Mouse (Mus musculus) MEL-GATA-1-ER (cell line): Measurements from ENCODE around the gene Sema4a.
"Not testable (repeated sequence)": the region's sequence is repeated elsewhere in the genome, so short reads cannot be mapped to it uniquely, and the experiment has no call there.

Source experiments
- DNase-seq: peaks from one replicate; pipeline ENCODE4 v3.0.0-alpha.2; 2012; ENCODE audit warnings: low read depth; ENCODE audit errors: extremely low read depth

Sema4a gene

DNA sequence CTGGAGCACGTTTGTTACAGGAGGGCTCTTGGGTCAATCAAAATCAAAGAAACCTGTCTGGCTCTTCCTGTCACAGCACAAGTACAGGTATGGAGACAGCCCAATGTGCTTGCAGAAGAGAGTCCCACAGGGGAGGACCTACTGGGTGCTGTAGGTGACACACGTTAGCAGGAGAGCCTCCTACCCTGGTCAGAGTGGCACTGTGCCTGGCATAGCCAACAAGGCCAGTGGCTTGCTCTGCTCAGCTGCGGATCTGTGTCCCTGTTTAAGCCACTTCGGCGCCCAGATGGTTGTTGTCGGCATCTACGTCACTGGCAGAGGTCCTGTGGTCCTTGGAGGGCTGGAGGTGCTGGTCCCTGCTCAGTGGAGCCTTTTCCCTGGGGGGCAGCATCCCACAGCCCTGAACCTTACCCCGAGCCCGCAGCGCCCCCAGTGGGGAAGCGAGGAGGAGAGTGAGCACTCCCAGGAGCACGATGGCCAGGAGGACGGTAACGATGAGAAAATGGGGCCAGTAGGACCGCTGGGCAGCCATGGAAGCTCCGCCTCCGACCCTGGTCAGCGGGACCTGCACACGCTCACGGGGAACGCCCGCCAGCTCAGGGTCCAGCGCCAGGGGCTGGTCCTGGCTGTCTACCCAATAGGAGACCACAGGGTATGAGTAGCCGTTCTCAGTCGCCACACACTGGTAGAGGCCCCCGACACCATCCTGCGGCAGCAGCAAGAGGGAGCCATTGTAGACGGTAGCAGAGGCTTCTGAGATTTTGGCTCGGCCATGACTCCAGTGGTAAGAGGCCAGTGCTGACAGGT is 24.4 kb downstream of the Sema4a start:
- no peak for DNase-seq

DNA sequence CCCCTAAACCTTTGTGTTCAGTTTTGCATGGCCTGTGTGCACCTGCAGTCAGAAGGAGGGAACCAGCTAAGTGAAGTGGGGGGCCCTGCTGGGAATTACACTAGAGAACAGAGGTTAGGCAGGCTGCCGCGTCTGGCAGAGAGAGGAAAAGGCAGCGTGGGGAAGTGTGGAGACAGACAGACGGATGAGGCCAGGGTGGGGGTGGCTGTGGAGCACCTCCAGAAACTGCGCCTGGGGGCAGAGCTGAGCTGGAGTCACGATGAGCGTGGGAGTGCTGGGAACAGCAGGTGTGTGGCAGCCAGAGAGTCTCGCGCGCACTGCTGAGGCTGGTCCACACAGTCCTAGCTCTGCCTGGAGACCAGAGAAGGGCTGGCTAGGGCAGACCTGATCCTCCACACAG is 25.5 kb downstream of the Sema4a start:
- no peak for DNase-seq

DNA sequence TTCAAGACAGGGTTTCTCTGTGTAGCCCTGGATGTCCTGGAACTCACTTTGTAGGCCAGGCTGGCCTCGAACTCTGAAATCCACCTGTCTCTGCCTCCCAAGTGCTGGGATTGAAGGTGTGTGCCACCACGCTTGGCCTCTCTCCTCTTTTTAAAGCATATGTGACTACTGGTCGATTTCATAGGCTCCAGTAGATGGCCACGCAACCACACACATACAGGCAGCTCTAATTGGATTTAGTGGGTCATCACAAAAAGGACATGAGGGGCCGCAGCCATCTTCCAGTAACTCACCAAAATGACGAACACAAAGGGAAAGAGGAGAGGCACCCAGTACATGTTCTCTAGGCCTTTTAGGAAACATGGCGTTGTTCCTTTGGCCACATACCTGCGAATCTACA is 32.3 kb downstream of the Sema4a start:
- DNase-seq, result not testable (repeated sequence)

DNA sequence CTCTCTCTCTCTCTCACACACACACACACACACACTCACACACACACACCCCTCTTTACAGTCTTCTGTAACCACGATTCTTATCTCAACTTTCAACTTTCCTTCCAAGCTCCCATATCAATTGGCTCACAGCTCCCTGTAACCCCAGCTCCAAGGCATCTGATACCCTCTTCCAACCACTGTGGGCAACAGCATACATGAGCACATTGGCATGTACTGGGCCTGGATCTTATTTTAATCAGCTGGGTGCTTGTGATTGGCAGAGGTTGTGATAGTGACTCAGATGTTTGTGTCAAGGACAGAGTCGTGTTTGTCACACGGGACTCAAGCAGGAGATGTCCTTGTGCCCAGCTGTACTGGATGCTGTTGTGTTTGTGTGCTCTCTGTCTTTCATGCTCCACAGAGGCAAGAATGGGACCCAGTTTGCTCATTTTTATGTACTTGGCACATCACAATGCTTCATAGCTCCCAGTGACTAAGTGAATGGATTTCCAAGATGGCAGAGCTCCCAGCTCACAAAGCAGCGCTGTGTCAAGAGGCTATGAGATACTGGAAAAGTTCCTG is 33.6 kb downstream of the Sema4a start:
- no peak for DNase-seq

DNA sequence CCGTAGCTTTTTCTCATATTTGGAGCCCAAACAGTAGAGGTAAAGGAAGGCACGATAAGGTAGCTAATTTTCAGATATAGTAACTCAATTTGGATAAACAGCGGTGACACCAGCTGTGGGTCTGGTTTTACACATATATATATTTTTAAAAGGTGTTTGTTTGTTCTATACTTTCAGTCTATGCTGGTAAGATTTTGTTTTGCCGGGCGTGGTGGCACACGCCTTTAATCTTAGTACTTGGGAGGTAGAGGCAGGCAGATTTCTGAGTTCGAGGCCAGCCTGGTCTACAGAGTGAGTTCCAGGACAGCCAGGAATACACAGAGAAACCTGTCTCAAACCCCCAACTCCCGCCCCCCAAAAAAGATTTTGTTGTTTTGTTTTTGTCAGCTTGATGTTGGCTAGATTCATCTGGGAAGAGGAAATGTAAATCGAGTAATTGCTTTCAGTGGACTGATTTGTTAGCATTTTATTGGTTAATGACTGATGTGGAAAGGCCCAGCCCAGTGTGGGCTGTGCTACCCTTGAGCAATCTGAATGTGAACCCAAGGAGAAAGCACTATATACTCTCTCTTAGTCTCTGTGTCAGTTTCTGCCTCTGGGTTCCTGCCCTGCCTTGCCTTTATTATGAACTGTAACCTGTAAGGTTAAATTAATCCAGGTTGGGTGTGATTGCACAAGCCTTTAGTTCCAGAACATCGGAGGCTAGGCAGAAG is 35.1 kb downstream of the Sema4a start:
- no peak for DNase-seq

DNA sequence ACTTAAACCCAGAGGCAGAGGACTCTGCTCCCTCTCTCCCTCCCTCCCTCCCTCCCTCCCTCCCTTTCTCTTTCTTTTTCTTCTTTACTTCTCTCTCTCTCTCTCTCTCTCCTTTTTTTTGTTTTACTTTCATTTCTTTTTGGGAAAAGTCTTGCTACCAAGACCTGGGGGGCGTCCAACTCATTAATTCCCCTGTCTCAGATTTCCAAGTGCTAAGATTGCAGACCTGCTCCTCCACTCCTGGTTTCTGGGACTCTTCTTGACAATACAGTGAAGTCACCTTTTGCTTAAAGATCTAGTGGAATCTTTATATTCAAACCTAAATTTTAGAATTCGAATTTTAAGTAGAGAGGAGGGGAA is 35.7 kb downstream of the Sema4a start:
- DNase-seq, result no peak

DNA sequence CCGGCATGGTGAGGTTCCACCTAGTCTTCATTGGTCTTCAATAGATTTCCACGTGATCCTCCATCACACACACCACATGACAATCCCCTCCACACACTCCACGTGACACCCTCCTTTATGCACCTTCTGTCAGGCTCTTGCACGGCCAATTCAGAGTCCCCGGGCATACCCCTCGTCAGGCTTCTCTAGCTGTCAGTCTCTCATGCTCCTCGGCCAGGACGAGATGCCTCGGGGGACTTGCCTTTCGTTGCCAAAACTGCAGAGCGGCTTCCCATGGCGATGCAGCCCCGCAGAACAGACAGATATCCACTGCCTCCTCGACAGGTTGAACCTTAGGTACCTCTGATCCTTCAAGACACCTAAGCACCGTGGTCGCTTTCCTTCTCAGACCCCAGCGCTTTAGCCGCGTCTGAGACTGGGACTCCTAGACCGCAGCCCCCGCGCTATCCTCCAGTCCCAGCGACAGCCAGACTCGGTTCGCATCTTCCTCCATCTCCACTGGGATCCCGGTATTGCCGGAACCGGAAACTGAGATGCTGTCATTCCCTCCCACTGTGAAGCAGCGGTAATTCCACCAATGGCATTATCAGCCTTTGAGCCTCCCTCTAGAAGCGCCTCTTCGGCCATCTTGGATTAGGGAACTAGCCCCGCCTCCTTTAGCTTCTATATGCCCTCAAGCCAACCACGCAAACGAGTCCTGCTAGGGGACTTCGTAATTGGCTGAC is 36.2 kb downstream of the Sema4a start, which contains the start of gene Slc25a44:
Gene Slc25a44 (minus strand): TSS at position 535 of the 725 bp plus-strand sequence.
- DNase-seq, result peak; percentile 100

DNA sequence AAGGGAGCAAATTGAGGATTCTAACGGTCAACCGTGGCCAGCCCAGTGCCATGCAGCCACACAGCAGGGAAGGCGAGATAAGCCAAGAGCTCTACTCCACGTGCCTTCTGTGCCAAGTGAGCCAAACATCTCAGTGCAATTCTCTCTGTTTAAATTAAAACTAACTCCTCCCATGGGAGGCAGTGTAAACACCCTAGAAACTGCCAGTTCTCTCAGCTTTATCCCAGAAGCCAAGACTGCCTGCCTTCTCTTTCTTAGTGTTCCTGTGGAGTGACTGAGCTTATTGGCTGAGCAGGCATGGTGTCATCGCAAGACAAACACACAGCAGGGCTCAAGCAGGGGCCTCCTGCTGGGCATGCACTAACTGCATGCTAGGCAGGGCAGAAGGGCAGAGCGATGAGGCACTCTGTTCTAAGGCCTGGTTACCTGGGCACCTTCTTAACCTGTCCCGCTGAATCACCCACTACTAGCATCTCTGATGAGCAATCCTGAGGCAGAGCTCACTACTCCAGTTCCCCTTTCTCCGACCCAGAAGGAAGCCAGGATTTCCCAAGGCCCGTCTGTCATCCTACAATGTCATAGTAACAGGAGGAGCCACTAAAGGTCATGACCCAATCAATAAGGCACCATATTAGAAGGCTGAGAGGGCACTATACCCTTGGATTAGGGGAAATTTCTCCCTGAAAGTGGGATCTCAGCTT is 38.8 kb downstream of the Sema4a start:
- DNase-seq, result no peak

DNA sequence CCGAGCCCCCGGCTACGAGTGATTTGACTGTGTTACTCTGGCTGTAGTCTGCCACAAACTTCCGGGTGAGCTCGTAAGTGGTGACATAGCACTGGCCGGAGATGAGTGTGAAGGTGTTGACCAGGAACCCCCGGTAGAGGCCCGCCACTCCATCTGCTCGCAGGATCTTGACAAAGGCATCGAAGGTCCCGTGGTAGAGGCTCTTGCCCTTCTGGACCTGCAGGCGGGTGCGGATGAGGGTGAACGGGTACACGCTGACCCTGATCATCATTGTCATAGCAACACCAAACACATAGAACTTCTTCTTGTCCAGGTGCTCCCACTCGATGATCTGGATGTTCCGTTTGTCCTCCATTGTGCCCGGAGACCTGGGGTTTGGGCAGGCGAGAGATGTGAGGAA is 40.2 kb downstream of the Sema4a start:
- DNase-seq, result no peak

DNA sequence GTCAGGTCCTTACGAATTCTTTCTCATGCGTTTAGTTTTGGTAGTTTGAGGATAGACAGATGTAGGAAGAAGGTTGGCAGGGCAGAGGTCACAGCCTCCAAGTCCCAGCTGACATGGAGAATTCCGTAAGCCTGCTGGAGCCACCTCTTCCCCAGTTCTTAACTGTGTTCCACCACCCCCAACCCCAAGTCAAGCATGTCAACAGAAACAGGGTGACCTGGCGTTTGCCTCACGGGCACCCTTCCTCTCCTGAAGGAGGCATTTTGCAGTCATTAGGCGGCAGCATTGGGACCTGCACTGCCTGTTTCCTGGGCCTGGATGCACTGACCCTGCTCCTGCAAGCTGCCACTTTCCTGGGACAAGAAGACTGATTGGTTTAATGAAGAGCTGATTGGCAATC is 43.0 kb downstream of the Sema4a start:
- DNase-seq, result no peak

DNA sequence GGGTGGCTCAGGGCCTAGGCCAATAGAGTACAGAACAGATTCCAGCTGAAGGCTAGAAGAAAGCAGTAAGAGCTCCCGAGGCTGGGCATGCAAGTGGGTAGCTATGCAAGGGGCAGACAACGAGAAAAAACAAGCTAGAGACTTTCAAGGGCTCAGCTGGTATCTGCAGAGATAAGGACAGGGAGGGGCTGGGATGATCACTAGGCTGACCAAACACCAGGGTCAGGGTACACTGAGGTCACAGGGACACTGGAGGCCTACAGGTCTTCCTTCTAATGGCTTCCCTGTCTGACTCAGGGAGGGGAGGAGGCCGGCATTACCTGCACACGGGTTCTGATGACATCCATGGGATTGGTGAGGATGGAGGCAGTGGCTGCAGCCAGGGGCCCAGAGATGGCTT is 45.3 kb downstream of the Sema4a start:
- DNase-seq, result no peak

DNA sequence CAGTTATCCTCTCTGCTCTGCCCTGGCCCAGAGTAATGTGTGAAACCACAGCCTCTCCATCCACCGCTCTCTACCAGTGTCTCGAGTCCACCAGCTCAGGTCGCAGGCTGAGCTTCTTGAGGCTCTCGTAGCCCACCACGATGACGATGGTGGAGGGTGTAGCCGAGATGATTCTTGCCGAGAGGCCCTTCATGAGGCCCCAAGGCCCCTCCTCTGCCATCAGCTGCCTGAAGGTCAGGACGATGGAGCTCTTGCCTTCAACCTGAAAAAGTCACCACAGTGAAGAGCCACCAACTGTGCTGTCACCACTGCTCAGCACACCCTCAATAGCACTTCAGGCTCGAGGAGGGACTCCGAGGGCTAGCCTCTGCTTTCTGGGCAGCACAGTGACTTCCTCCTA is 48.3 kb downstream of the Sema4a start:
- no peak for DNase-seq

DNA sequence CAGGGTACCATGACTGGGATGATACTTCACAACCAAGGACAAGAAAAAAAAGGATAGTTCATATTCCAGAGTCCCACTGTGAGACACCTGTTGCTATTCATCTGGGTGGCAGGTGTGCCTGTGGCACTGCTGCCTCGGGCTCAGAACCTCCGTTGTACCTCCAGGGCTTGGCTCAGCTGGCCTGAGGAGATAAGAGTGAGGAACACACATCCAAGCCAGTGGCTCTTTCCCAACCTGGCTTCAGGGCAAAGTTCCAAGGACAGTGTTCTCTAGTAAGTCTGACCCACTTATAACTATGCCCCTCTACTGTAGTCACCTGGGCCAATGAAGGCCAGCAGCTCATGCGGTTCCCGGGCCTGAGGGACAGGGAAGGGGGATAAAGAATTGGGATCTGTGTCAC is 49.3 kb downstream of the Sema4a start:
- DNase-seq, result no peak

DNA sequence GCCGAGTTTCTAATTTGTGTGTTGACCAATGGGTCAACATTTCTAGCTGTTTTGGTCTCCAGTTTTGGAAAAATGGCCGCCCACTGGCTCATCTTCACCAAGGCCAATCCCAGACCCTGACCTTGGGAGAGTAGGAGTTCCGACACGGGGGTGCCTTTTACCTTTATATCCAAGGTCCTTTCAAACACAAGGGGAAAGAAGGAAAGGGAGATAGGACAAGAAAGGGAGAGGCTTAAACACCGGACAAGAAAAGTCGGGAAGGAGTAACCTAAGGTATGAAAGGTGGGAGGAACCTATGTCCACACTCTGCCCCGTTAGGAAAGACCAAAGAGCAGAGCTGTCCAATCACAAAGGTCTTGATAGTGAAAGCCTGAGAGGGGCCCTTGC is 50.3 kb downstream of the Sema4a start:
- DNase-seq, result no peak

DNA sequence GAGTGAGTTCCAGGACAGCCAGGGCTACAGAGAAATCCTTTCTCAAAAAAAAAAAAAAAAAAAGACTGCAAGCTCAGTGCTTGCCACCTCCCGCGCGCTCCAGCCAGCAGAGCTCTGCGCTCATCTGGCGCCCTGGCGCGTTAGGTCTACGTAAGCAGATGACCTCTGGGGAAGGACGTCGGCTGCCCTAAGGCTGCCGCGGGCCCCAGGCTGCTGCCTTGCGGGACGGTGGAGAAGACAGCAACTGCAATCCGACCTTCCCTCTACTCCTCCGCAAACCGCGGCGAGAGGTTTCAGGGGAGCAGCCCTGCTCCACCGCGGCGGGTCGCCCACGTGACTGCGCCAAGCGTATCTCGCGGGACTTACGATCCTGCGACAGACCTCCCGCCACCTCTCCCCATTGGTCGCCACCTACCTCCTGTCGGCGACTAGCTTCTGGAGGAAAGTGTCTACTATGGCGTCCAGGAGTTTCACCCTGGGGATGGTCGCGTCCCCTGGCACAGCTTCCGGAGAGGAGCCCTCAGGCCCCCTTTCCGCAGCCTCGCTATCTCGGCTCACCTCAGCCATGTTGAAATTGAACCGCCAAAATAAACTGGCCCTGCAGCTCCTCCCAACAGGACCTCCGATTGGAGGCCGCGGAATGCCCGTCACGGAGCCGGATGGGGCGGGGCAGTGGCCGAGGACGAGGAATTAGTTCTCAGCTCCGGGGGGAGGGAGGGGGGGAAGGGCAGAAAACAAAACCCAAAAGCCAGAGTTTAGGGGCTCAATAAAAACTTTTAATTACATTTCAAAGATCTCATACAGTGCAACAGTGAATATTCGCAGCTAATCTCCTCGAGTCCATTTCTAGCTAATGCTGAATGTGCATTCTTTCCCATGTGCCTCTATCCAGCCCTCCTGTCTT is 51.0 kb downstream of the Sema4a start, which contains the start of gene Pmf1:
Gene Pmf1 (minus strand): TSS at position 591 of the 904 bp plus-strand sequence.
- DNase-seq, result peak; percentile 92

DNA sequence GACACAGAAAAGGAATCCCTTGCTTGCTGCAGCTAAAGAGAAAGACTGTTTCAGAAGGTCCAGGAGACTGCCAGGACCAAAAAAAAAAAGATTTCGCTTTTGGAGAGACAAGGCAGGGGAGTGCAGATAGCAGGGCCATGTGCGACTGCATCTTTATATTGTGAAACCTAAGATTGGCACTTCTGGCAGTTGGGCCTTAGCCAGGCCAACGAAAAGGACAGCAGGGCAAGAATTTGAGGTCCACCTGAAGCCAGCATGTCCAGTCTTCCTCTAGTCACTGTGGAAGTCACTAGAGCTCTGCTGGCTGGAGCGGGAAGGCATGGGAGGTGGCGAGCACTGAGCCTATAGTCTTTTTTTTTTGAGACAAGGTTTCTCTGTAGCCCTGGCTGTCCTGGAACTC is 52.0 kb downstream of the Sema4a start:
- no peak for DNase-seq

DNA sequence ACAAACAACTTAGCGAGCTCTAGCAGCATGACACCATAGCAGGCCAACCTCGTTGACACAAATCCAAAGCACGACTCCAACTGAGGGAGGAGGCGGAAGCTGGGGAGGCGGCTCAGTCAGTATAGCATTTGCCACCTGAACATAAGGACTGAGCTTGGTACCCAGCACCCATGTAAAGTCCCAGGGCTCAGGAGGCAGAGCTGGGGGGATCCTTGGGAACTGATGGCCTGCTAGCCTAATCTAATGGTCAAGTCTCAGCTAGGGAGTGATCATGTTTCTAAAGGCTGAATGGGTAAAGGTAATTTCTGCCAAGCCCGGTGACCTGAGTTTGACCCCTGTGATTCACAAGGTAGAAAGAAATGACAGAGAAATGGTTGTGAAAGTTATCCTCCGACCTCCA is 53.5 kb downstream of the Sema4a start:
- DNase-seq, result no peak

DNA sequence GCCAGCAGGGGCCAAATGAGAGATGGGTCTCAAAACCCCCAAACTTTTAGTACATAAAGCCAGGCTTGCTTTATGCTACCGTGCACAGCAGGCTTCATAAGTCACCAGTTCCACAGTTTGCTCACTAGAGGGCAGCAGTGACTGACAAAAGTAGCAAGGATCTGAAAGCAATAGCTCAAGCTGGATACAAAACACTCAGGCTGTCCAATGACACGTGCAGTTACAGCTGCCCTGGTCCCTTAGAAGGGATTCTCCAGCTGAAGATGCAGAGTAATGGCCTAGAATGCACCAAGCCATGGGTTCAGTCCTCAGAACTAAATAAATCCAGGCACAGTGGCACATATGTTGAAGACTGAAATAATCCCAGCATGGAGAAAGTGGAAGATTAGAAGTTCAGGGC is 53.9 kb downstream of the Sema4a start:
- DNase-seq, result peak; percentile 80

DNA sequence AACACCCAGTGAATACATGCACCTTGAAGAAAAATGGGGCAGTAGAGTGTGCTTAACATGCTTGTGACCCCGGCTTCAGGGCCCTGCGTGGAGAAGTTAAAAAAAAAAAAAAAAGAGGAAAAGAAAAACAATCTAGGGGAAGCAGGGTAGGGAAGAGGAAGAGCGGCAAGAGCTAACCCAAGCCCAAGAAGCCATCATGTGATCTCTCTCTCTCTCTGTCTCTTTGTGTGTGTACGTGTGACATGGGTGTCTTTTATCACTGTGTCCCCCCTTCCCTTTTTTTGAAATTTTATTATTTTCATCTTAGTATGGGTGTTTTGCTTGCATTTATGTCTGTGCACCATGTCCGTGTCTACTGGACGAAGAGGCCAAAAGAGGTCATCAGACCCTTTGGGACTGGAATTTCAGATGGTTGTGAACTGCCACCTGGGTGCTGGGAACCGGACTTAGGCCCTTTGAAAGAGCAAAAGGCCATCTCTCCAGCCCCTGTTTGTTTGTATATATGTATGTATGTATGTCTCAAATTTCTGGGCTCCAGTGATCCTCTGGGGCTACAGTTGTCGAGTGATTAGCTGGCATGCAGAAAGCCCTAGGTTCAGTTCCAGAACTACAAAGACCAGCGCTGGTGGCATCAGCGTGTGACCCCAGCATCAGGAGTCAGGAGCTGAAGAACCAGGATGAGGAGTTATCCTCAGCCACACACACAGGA is 57.3 kb downstream of the Sema4a start:
- no peak for DNase-seq

DNA sequence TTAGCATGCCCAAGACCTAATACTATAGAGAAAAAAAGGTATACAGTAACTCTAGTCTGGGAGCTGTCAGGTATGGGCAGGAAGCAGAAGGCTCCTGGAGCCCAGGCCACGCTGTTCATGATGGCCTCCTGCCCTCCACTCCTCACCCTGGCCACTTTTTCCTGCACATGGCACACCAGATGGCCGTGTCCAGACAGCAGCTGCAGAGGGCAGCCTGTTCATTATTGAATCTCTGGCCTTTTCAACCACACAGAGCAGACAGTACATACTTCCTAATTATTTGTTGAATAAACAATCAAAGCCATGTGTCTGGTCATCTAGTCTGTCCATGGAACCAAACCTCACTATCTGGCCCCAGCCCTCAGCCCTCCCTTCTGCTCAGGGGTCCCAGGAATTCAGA is 62.3 kb downstream of the Sema4a start:
- DNase-seq, result no peak
